Mouse (Mus musculus) heart, embryonic 10.5 days (tissue): ENCODE data around the gene Gm20388. TPM values are rescaled to one million over a fixed set of nuclear protein-coding genes. Genes with fewer than 3 reads are reported as not detected.

ENCODE experiments used
- DNase-seq: peaks from one replicate; pipeline ENCODE4 v3.0.0-alpha.2; 2017; ENCODE audit warnings: low spot score
- H3K27ac ChIP-seq: fragments of 300-500 bp; sonication (generic); 2 replicates; pipeline ENCODE4 v1.5.1; 2016; ENCODE audit warnings: mild to moderate bottlenecking
- H3K27me3 ChIP-seq: fragments of 300-500 bp; sonication (generic); 2 replicates; pipeline ENCODE4 v1.6.1; 2016; ENCODE audit warnings: mild to moderate bottlenecking; ENCODE audit not compliant: poor library complexity, insufficient read depth, severe bottlenecking
- H3K36me3 ChIP-seq: fragments of 300-500 bp; sonication (generic); 2 replicates; pipeline ENCODE4 v1.6.1; 2016; ENCODE audit warnings: mild to moderate bottlenecking, moderate library complexity
- H3K4me1 ChIP-seq: fragments of 300-500 bp; sonication (generic); 2 replicates; pipeline ENCODE4 v1.6.1; 2016; ENCODE audit warnings: mild to moderate bottlenecking
- H3K4me3 ChIP-seq: fragments of 300-500 bp; sonication (generic); 2 replicates; pipeline ENCODE4 v1.5.1; 2016; ENCODE audit warnings: mild to moderate bottlenecking, moderate library complexity
- H3K9me3 ChIP-seq: fragments of 300-500 bp; sonication (generic); 2 replicates; pipeline ENCODE4 v1.6.1; 2016; ENCODE audit warnings: mild to moderate bottlenecking, moderate library complexity
- WGBS: fragments of 180-500 bp; shearing (Covaris S2); methylation state at CpG from one replicate; pipeline ENCODE4 v1.1.7; 2016; 5-methylcytosine and 5-hydroxymethylcytosine counted together
- polyA plus RNA-seq: library from polyadenylated mRNA; unstranded; fragments of >200 nt; fragmentation: Nextera tagmentation; extraction: Ambion mirVana; gene quantifications from 2 replicates; pipeline ENCODE4 v1.2.1, GENCODE M21; 2016

The Gm20388 gene
- polyA plus RNA-seq, 1 experiment from 2014 or later: 4.5 TPM

DNA sequence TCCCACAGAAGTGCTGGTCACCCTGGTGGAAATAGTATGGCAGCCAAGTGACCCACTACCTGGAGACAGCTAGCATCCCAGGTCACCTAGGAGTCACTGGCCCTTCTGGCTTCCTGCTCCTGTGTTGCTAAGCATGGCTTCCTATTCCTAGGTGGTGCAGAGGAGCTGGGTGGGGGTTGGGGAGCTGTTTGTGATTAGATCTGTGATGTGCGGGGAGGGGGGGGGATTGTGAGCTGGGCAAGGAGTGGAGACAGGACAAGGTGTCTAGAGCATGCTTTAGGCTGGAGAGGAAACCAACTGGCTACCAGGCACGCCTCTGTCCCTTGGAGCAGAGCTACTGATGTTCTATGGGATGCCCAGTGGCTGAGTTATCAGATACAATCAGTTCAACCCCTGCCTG, 561.1 kb downstream of the Gm20388 start:
- 42% methylated on average over 2 of the region's 2 CpGs for WGBS
- H3K9me3 ChIP-seq: no peaks in the 10 kb centered on the region
- H3K4me1 ChIP-seq: peaks cover 72% of the 10 kb centered on the region
- peaks cover 16% of the 10 kb centered on the region for H3K27me3 ChIP-seq
- H3K27ac ChIP-seq: peak overlapping the region; percentile 84
- H3K36me3 ChIP-seq: no peaks in the 10 kb centered on the region
- peak overlapping the region; percentile 19; the same call in 1 of the 2 replicates for H3K4me3 ChIP-seq
- DNase-seq: no peak

DNA sequence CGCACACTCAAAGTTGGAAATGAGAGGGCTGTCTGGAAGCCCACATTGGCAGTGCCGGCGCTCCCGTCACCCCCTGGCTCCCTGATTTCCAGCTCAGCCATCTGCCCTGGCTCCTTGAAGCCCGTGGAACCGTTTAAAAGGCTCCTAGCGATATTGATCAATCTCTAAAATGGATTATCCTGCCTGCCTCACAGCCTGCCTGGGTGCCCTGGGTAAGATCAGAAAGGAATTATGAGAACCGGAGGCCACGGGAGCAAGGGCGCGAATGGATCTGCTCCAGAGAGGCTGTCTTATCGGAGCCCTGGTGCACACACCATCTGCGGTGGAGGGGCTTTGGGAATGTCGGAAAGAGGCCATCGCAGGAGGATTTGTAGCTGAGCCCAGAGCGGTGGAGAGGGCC, 561.6 kb downstream of the Gm20388 start:
- no peak for DNase-seq
- Histone ChIP-seq H3K9me3 (no peaks in the 10 kb centered on the region), H3K4me3 (peak overlapping the region; percentile 19; the same call in 1 of the 2 replicates), H3K27ac (peak overlapping the region; percentile 84), H3K4me1 (peaks cover 74% of the 10 kb centered on the region), H3K27me3 (peaks cover 12% of the 10 kb centered on the region; the same call in 1 of the 2 replicates), H3K36me3 (no peaks in the 10 kb centered on the region)
- 14% methylated on average over 16 of the region's 16 CpGs for WGBS

DNA sequence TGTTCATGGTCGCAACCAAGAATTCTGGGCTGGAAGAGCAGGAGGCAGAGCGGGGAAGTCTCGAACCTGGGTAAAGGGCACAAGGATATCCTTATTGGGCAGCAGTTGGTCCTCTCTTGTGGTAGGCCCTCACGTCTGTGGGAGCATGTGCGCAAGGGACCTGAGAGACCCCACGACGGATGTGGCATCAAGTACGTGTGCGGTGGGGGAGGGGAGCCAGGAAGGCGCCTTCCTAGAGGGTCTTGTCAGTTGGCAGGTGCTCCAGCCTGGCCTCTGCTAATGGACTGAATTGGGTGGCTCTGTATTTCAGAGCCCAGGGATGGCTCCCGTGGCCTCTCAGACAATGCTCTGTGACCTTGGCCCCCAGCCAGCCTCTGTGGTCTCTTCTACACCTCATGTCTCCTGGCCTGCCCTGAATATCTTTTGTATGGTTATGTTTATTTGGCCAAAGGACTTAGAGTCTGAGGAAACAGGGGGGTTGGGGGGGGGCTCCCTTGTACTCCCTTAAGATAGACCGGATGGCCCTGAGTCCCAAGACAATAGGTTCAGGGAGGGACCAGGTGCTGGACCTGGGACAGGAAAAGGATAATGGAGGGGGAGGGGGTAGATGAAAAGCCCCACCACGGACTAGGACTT, 563.2 kb downstream of the Gm20388 start:
- peak overlapping the region; percentile 84 for H3K27ac ChIP-seq
- DNase-seq: no peak
- H3K4me1 ChIP-seq: peaks cover 84% of the 10 kb centered on the region
- H3K4me3 ChIP-seq: no peak overlapping the region
- WGBS: 79% methylated on average over 13 of the region's 13 CpGs
- no peaks in the 10 kb centered on the region for H3K9me3 ChIP-seq
- H3K36me3 ChIP-seq: no peaks in the 10 kb centered on the region
- H3K27me3 ChIP-seq: 0 out of 2 replicates have a peak, but pooled peaks cover 8% of the 10 kb centered on the region

DNA sequence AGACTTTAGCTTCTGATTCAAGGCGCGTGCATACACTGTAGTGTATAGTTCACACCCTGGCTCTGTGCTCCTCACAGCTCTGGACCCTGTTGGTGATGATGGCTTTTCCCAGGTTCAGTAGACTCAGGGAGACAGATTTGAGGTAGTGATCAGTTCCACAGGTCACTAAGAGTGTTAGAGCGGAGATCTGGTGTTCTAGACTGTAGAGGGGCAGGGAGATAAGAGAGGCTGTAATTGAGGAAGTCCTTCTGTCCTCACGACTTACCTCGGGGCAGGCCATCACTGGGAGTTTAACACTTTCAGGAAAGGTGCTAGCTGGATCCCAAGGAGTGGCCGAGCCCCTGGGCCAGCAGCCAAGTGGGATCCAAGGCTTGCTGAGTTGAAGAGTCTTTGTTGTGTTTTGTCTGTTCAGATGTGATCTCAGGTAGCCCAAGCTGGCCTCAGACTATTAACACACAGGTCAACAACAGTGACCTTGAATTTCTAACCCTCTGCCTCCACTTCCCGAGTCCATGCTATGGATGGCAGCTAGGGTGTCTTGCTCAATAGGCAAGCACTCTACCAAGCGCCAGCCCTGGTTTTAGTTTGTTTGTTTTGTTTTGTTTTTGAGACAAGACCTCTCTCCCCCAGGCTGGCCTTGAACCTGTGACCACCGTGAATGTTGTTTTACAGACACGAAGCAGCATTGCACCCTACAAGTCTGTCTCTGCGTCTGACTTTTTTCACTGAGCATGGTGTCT, 564.0 kb downstream of the Gm20388 start:
- no peaks in the 10 kb centered on the region for H3K36me3 ChIP-seq
- H3K27me3 ChIP-seq: 0 out of 2 replicates have a peak, but pooled peaks cover 8% of the 10 kb centered on the region
- H3K27ac ChIP-seq: peak overlapping the region; percentile 84
- no peaks in the 10 kb centered on the region for H3K9me3 ChIP-seq
- peaks cover 93% of the 10 kb centered on the region for H3K4me1 ChIP-seq
- no peak for DNase-seq
- no peak overlapping the region for H3K4me3 ChIP-seq
- WGBS: 56% methylated on average over 11 of the region's 11 CpGs

DNA sequence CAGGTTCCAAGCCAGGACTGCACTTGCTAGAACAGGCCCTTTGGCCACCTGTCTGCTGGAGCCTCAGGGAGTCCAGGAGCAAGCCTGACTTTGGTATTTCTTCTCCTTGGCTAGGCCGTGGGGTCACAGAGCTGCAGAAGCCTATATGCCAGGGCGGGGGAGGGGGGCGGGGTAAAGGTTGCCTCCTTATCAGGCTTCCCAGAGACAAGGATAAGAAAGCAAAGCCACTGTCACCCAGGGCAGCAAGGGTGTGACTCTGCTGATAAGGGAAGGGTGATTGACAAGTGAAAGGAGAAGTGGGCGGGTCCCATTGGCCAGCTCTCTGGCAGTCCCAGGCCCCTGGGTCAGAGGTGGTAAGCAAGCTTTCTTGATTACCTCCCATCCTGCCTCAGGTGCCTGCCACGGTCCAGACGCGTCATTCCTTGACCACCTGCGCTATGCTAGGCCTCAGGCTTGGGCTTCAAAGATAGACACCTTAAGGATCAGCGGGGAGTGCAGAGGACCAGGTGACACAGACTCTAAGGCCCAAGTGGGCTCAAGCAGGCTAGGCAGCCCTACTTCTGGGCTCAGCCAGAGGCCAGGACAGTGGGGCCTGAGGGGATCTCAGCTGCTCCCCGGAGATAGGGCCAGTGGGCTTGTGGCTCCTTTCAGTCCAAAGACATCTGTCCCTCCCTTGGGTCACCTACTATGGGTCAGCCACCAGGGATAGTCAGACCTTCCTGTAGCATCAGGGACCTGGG, 565.0 kb downstream of the Gm20388 start:
- H3K4me3 ChIP-seq: 0 out of 2 replicates have a peak overlapping the region, but pooled peaks have one; percentile 1
- H3K27ac ChIP-seq: peak overlapping the region; percentile 84
- DNase-seq: peak; percentile 96
- H3K36me3 ChIP-seq: no peaks in the 10 kb centered on the region
- H3K9me3 ChIP-seq: no peaks in the 10 kb centered on the region
- no peaks in the 10 kb centered on the region for H3K27me3 ChIP-seq
- WGBS: 10% methylated on average over 10 of the region's 10 CpGs
- H3K4me1 ChIP-seq: peaks cover 86% of the 10 kb centered on the region

DNA sequence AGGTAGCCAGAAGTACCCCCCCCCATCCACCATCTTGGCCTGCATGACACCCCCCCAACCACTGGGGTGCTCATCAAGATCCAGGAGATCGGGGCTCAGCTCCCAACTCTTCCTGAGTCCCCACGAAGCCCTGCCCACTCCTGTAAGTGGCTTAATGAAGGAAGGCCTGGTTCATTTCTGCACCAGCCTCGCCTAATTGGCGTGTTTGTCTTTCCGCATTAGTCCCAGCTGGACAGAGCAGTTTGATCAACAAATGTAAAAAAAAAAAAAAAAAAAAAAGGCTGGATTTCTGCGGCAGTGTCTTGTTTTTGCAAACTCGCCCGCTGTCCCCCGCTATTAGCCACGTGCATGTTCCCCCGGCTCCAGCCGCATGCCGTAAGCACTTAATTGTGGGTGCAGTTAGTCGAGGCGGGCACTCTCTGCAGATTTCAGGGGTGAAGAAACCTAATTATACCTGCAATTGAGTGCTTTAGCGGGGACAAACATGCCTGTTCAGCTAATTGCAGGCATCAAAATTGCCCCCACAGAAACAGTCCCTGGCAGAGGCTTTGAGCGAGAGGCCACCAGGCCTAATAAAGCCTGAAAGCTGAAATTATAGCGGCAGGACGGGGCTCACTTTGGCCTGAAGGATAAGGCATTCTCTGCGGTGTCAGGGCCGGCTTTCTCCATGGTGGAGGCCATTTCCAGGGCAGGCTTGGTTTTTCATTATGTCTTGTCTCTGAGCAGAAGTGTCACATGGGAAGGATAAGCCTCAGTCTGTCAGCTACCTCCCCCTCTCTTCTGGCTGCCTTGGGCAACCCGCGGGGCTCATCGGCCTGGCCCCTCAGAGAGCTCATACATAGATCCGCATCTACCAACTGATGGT, 566.3 kb downstream of the Gm20388 start:
- H3K9me3 ChIP-seq: no peaks in the 10 kb centered on the region
- H3K4me1 ChIP-seq: peaks cover 82% of the 10 kb centered on the region
- no peak for DNase-seq
- no peaks in the 10 kb centered on the region for H3K27me3 ChIP-seq
- H3K4me3 ChIP-seq: no peak overlapping the region
- H3K36me3 ChIP-seq: no peaks in the 10 kb centered on the region
- peak overlapping the region; percentile 84 for H3K27ac ChIP-seq
- WGBS: 58% methylated on average over 25 of the region's 25 CpGs

DNA sequence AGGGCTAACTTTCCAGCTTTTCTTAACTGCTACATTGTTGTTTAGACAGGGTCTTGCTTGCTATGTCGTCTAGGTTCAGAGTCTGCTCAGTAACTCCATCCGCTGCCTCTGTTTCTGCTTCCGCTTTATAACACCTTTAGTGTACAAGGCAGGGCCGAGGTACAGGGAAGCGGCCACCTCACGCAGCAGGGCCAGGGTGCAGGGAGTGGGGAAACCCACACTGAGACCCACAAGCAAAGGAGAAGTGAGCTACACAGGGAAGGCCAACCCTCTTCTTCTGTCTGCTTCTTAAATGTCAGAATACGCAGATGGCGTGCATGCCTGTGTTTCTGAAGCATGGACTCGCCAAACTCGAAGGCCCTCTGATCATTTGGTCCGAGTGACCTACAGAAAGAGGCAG, 568.1 kb downstream of the Gm20388 start:
- WGBS: 85% methylated on average over 11 of the region's 11 CpGs
- H3K27me3 ChIP-seq: peaks cover 6% of the 10 kb centered on the region; the same call in 1 of the 2 replicates
- DNase-seq: no peak
- no peaks in the 10 kb centered on the region for H3K9me3 ChIP-seq
- peak overlapping the region; percentile 59 for H3K27ac ChIP-seq
- H3K4me3 ChIP-seq: no peak overlapping the region
- no peaks in the 10 kb centered on the region for H3K36me3 ChIP-seq
- H3K4me1 ChIP-seq: peaks cover 72% of the 10 kb centered on the region

DNA sequence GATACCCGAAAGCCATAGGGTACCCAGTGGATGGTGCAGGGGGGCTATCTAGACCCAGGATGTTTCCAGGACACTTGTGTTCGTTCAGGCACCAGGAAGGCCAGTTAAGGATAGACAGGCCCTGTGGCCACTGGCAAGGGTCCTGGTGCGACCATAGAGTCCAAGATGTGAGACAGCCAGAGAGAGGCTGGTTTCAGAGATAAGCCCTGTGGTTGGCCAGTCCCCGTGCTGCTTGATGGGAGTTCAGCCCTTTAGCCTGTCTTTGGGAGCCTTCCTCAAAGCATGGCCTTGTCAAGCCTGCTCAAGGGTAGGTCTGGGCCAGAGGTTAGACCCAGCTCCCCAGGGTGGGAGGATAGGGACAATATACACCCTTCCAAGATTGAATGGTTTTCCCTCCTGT, 569.0 kb downstream of the Gm20388 start:
- Histone ChIP-seq H3K4me1 (peaks cover 72% of the 10 kb centered on the region), H3K36me3 (no peaks in the 10 kb centered on the region), H3K4me3 (no peak overlapping the region), H3K9me3 (no peaks in the 10 kb centered on the region), H3K27me3 (peaks cover 14% of the 10 kb centered on the region; the same call in 1 of the 2 replicates), H3K27ac (peak overlapping the region; percentile 59)
- DNase-seq: no peak
- WGBS: 60% methylated on average over 4 of the region's 4 CpGs

DNA sequence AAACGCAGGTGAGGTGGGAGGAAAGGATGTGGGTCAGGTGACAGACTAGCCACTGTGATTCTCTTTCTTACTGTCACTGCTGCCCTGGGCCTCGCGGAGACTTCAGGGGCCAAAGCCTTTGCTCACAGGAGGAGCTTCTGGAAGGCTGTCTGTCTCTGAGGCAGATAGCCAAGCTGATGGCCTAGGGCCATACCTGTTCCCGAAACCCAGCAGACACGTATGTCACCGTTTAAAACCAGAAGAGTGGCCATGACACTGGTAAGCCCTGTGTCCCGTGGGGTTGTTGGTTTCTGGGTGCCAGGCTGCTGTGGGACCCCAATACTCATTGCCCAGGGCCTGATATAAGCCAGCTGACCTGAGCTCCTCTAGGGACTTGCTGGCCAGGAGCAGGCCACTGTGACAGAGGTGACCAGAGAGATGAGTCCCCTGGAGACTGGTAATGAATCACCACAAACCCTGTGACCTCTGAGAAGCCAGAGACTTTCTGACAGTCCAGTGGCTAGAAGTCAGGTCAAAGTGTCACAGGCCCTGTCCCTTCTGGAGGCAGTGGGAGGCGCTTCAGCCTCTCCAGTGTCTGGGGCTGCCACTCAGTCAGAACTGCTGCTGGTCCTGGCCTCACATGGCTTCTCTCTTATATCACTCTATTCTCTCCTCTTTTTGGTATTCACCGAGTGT, 571.5 kb downstream of the Gm20388 start:
- 75% methylated on average over 9 of the region's 9 CpGs for WGBS
- H3K27ac ChIP-seq: peak overlapping the region; percentile 44; the same call in 1 of the 2 replicates
- H3K9me3 ChIP-seq: no peaks in the 10 kb centered on the region
- no peak for DNase-seq
- peaks cover 14% of the 10 kb centered on the region; the same call in 1 of the 2 replicates for H3K27me3 ChIP-seq
- no peaks in the 10 kb centered on the region for H3K36me3 ChIP-seq
- no peak overlapping the region for H3K4me3 ChIP-seq
- peaks cover 72% of the 10 kb centered on the region for H3K4me1 ChIP-seq

DNA sequence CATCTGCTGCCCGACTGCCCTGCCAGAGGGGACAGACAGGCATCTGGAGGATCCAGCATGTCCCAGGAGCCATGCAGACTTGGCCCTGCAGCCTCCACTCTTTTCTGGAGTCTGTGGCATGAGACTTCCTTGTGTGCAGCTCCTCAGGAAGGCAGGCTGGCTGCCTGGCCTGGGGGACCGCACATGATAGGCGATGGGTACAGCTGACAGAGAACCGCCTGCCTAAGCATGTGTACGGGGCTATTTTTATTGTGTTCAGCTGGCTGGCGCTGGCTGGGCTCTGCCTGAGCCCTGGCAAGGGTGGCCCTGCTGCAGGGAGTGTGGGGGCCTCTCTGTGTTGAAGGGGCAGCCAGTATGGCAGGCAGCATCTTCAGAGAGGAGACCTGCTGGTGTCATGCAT, 573.8 kb downstream of the Gm20388 start:
- Histone ChIP-seq H3K27me3 (peaks cover 14% of the 10 kb centered on the region; the same call in 1 of the 2 replicates), H3K36me3 (no peaks in the 10 kb centered on the region), H3K27ac (peak overlapping the region; percentile 93), H3K4me1 (peaks cover 64% of the 10 kb centered on the region), H3K4me3 (no peak overlapping the region), H3K9me3 (no peaks in the 10 kb centered on the region)
- WGBS: 67% methylated on average over 6 of the region's 6 CpGs
- no peak for DNase-seq

DNA sequence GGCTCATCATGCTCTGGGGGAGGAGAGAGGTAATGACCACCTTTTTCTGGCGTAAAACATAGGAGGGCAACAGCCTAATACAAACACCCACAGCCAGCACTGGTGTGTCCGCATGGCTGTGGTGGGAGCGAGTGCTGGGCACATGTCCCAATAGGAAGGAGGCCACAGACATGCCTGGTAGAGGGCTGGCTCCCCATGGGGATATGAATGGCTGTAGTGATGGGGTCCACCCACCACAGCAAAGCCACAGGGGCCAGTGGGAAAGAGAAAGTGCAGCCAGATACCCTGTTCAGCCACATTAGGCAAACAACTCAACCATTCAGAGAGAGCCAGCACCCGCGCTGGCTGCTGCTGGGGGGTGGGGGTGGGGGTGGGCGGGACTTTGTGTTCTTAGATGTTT, 574.5 kb downstream of the Gm20388 start:
- Histone ChIP-seq H3K36me3 (no peaks in the 10 kb centered on the region), H3K4me3 (no peak overlapping the region), H3K4me1 (peaks cover 67% of the 10 kb centered on the region), H3K9me3 (no peaks in the 10 kb centered on the region), H3K27ac (peak overlapping the region; percentile 93), H3K27me3 (peaks cover 14% of the 10 kb centered on the region; the same call in 1 of the 2 replicates)
- DNase-seq: no peak
- WGBS: 54% methylated on average over 6 of the region's 6 CpGs
